Mouse (Mus musculus) cerebellum, adult 2 months (tissue): ENCODE results near the gene Gm1673.

ENCODE experiments used
- CTCF ChIP-seq: fragments of 200-500 bp; IDR thresholded peaks from 2 replicates; pipeline ENCODE4 v1.5.1; 2011; ENCODE audit warnings: low read depth, mild to moderate bottlenecking, control low read depth, low read length, moderate library complexity, borderline replicate concordance; ENCODE audit not compliant: insufficient read depth
- POLR2A ChIP-seq: fragments of 200-500 bp; IDR thresholded peaks from 2 replicates; pipeline ENCODE4 v1.6.1; 2011; ENCODE audit warnings: low read length, control low read depth, borderline replicate concordance; ENCODE audit not compliant: insufficient read depth

GRCm38 (mm10) chr5:34001401-34001800 is 18.2 kb downstream of the Gm1673 start:
- TF ChIP-seq POLR2A = no peak
- no peak for TF ChIP-seq CTCF
